Mouse (Mus musculus): ENCODE measurements around the gene Flnb. TPM values are rescaled to one million over a fixed set of nuclear protein-coding genes. Genes with fewer than 3 reads are reported as not detected.

The Flnb gene
- total RNA-seq, 2 experiments from 2014 or later = 48.6 to 48.8 TPM

DNA sequence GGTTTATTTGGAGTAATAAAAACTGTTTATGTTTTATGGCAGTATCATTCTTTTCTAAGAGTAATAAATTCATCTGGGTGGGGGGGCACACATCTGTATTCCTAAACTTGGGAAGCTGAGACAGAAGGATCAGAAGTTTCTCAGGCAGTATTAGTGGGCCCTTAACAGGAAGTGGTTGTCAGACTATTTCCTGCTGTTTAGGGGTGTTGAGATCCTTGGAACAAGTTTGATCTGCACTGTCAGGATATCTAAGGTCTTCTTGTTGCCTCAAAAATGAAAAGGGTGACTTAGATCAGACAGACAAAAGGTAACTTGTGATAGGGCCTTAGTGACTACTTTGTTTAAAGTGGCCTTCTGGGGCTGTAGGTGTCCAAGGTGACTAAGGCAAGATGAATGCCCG lies 160.4 kb downstream of the Flnb start:
- no peak for DNase-seq (ENCODE audit: low spot score in 2 of 2)

- no peak for DNase-seq (ENCODE audit: low spot score in 2 of 2)
These were observed 163.5 kb downstream of the Flnb start for GRCm38 (mm10) chr14:7981226-7981625.

GRCm38 (mm10) chr14:7986913-7987312 lies 169.2 kb downstream of the Flnb start:
- no peak for DNase-seq (ENCODE audit: low spot score in 2 of 2)

DNA sequence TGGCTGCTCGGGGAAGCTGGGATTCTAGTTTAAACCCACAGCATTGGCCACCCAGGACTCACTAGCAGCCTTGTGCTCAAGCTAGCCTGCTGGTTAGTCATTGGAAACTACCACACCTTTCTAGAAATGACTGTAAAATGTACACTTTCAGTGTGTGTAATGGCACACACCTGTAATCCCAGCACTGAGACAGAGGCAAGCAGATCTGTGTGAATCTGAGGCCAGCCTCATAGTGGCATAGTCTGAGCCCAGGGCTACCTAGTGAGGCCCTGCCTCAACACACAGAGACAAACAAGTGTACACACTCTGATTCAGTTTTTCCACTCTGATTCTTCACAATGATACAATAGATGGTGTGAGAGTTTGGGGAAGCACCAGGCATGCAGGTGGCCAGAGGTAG lies 171.6 kb downstream of the Flnb start:
- DNase-seq (ENCODE audit: low spot score in 2 of 2) = no peak

DNA sequence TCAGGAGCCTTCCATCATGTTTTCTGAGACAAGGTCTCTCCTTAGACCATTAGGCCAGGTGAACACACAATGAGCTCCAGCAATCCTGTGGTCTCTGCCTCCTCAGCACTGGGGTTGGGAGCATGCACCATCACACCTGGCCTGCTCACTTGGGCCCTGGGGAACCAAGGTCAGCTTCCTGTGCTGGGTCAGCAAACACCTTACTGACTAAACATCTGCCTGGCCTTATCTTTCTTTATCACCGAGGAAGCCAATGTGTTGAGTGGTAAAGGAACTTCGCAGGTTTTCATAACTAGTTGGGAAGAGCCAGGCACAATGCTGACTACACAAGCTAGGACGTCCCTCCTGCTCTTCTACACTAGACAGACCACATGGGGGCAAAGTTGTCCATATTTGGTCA lies 172.2 kb downstream of the Flnb start:
- DNase-seq (ENCODE audit: low spot score in 2 of 2) = no peak

- DNase-seq (ENCODE audit: low spot score in 2 of 2) = no peak
These were observed 173.5 kb downstream of the Flnb start for GRCm38 (mm10) chr14:7991108-7991776.

DNA sequence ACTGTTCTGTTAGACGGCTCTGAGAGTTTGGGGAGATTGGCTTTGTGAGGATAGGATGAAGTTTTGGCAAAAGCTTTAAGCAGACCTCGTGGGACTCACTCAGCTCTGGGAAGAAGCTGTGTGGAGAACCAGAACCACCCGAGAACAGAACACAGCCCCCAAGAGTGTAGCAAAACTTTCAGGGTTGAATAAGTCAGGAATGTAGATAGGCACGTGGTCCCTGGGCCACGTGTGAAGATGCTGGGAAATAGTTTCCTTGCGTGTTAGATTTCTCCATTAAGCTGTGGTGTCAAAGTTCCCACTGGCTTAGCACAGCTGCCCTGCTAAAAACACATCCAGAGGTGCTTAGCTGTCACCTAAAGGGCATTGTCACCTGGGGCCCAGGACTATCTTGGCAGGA lies 174.4 kb downstream of the Flnb start:
- no peak for DNase-seq (ENCODE audit: low spot score in 2 of 2)

DNA sequence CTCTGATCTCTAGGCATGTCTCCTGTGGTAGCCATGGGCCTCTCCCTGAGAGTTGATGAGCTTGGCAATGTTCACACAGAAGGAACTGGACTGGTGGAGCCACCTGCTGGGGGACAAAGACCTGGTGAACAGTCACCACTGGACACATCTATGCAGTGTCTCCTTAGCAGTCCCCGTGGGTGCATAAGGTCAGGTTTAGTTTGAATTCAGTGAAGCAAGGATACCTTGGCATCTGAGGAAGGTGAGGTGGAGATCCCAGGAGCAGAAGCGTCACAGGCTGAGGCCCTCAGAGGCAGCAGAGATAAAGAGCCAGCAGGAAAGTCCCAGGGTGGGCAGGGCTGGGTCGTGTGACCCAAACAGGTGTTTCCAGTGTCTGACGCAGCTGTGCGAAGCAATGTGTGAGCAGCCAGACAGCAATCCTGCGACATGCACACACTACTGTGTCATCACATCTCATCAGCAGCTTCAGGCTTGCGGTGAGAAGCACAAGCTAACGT lies 176.6 kb downstream of the Flnb start, which contains the start of gene Dnase1l3:
TSS of gene Dnase1l3 (minus strand) at position 303 of the 497 bp plus-strand sequence.
- DNase-seq (ENCODE audit: low spot score in 2 of 2) = peak in 1 of 2 experiments; percentile 40

- peak; percentile 75 to 87 for DNase-seq (ENCODE audit: low spot score in 2 of 2)
These were observed 179.5 kb downstream of the Flnb start for GRCm38 (mm10) chr14:7997255-7997696.

DNA sequence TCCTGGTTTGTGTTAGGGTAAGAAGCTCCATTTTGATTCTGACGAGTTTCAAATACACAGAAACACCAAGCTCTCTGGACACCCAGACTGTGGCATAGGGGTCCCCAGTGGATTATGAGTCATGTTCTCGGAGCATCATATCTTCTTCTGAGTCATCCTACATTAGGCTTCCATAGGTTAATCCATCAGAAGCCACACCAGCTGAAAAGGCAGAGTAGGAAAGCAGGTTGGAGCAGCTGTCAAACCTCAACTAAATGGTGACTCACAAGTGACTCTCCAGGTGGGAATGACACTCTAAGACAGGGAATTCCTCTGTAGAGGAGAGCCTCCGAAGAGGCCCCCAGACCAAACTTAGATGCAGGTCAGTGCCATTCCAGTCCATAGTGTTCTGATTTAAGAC lies 181.3 kb downstream of the Flnb start:
- DNase-seq (ENCODE audit: low spot score in 2 of 2) = no peak

DNA sequence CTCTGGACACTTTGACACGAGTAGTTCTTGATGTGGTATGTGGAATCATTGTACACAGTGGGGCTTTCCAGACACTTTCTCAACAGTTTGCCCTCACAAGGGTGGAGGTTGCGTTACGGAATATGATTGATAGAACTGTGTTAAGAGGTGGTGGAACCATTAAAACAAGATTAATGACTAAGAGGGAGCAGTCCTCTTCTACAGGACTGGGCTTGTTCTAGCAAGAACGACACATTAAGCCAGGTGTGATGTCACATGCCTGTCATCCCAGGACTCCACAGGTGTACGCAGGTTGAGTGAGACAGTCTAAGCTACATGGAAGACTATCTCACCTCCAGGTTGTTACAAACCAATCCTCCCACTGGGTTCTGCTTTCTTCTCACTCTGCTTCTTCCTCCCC lies 181.7 kb downstream of the Flnb start:
- DNase-seq (ENCODE audit: low spot score in 2 of 2) = no peak

- no peak for DNase-seq (ENCODE audit: low spot score in 2 of 2)
These were observed 182.5 kb downstream of the Flnb start for GRCm38 (mm10) chr14:8000247-8000646.

Other genes with a start within 250 kb of the Flnb start
- gene Gm3558, start 249.4 kb upstream of the Flnb start, total RNA-seq (2021) = 1 to 10 TPM; 3.5 to 4.1 TPM
- gene Gm10338, start 222.4 kb upstream of the Flnb start, total RNA-seq (2021) = not detected
- gene Gm10128, start 174.0 kb upstream of the Flnb start, total RNA-seq (2021) = not detected
- gene Gm26661, start 26.4 kb upstream of the Flnb start, total RNA-seq (2021) = not detected
- not detected for gene Gm45521, start 139.3 kb downstream of the Flnb start, total RNA-seq (2021)
- under 1 TPM; 0.07 to 0.10 TPM for gene Dnase1l3, start 176.6 kb downstream of the Flnb start, total RNA-seq (2021)
- 1 to 10 TPM; 2.4 to 3.8 TPM for gene Abhd6, start 184.9 kb downstream of the Flnb start, total RNA-seq (2021)

All from gastrocnemius, postnatal 4 days (tissue).